Mouse (Mus musculus) liver, embryonic 12.5 days (tissue): ENCODE measurements around the gene Prr19. TPM values are rescaled to one million over a fixed set of nuclear protein-coding genes. Genes with fewer than 3 reads are reported as not detected.

Source experiments
- ATAC-seq: fragments of 200-750 bp; cut with Nextera tagmentation; 2 replicates; pipeline ENCODE4 v1.8.0; 2017; ENCODE audit warnings: moderate number of reproducible peaks, mild to moderate bottlenecking, moderate library complexity
- H3K27ac ChIP-seq: fragments of 300-500 bp; sonication (generic); 2 replicates; pipeline ENCODE4 v1.5.1; 2016; ENCODE audit warnings: mild to moderate bottlenecking
- H3K27me3 ChIP-seq: fragments of 300-500 bp; sonication (generic); replicated peaks from 2 replicates; pipeline ENCODE4 v1.6.1; 2016; ENCODE audit warnings: mild to moderate bottlenecking, moderate library complexity
- H3K36me3 ChIP-seq: fragments of 300-500 bp; sonication (generic); 2 replicates; pipeline ENCODE4 v1.6.1; 2016; ENCODE audit warnings: mild to moderate bottlenecking, moderate library complexity
- H3K4me1 ChIP-seq: fragments of 300-500 bp; sonication (generic); 2 replicates; pipeline ENCODE4 v1.6.1; 2016
- H3K4me2 ChIP-seq: fragments of 300-500 bp; sonication (generic); 2 replicates; pipeline ENCODE4 v1.6.1; 2016; ENCODE audit warnings: mild to moderate bottlenecking, moderate library complexity
- H3K4me3 ChIP-seq: fragments of 300-500 bp; sonication (generic); 2 replicates; pipeline ENCODE4 v1.5.1; 2016; ENCODE audit warnings: mild to moderate bottlenecking, moderate library complexity
- H3K9ac ChIP-seq: fragments of 300-500 bp; sonication (generic); 2 replicates; pipeline ENCODE4 v1.6.1; 2016; ENCODE audit warnings: mild to moderate bottlenecking, moderate library complexity
- H3K9me3 ChIP-seq: fragments of 300-500 bp; sonication (generic); replicated peaks from 2 replicates; pipeline ENCODE4 v1.6.1; 2016; ENCODE audit warnings: mild to moderate bottlenecking, moderate library complexity
- WGBS: fragments of 180-500 bp; shearing (Covaris S2); methylation state at CpG from one replicate; pipeline ENCODE4 v1.1.7; 2016; ENCODE audit not compliant: insufficient replicate concordance; 5-methylcytosine and 5-hydroxymethylcytosine counted together
- polyA plus RNA-seq: library from polyadenylated mRNA; unstranded; fragments of >200 nt; fragmentation: Nextera tagmentation; extraction: Ambion mirVana; gene quantifications from 2 replicates; pipeline ENCODE4 v1.2.1, GENCODE M21; 2016

The Prr19 gene
- polyA plus RNA-seq, 1 experiment from 2014 or later: 0.10 TPM

GRCm38 (mm10) chr7:25341000-25341784 is 40.0 kb downstream of the Prr19 start:
- H3K27me3 ChIP-seq: no peaks in the 10 kb centered on the region
- no peak for ATAC-seq
- H3K4me3 ChIP-seq: no peak overlapping the region
- no peak overlapping the region for H3K4me2 ChIP-seq
- no peaks in the 10 kb centered on the region for H3K9me3 ChIP-seq
- no peak overlapping the region for H3K9ac ChIP-seq
- no peaks in the 10 kb centered on the region for H3K4me1 ChIP-seq
- no peak overlapping the region for H3K27ac ChIP-seq
- H3K36me3 ChIP-seq: no peaks in the 10 kb centered on the region
- 75% methylated on average over 20 of the region's 20 CpGs for WGBS

- Histone ChIP-seq H3K4me1 (no peaks in the 10 kb centered on the region), H3K4me2 (no peak overlapping the region), H3K27ac (no peak overlapping the region), H3K4me3 (no peak overlapping the region), H3K9ac (no peak overlapping the region), H3K36me3 (peaks cover 32% of the 10 kb centered on the region), H3K9me3 (0 out of 2 replicates have a peak, but pooled peaks cover 4% of the 10 kb centered on the region), H3K27me3 (no peaks in the 10 kb centered on the region)
- ATAC-seq: no peak
- 64% methylated on average over 8 of the region's 8 CpGs for WGBS
Measured at GRCm38 (mm10) chr7:25348861-25349260, 47.6 kb downstream of the Prr19 start.

Other genes with a start within 250 kb of the Prr19 start
- gene Grik5, start 229.1 kb upstream of the Prr19 start, polyA plus RNA-seq: 2.5 and 3.0 TPM in 2 replicates
- 14.4 and 15.7 TPM in 2 replicates for gene Zfp574, start 228.8 kb upstream of the Prr19 start, polyA plus RNA-seq
- 1.9 TPM in 2 replicates for gene Pou2f2, start 121.7 kb upstream of the Prr19 start, polyA plus RNA-seq
- gene Dedd2, start 80.8 kb upstream of the Prr19 start, polyA plus RNA-seq: 31.4 and 33.4 TPM in 2 replicates
- 2.3 and 2.8 TPM in 2 replicates for gene Zfp526, start 80.0 kb upstream of the Prr19 start, polyA plus RNA-seq
- 13.0 and 14.4 TPM in 2 replicates for gene Gsk3a, start 63.6 kb upstream of the Prr19 start, polyA plus RNA-seq
- 6.5 and 7.5 TPM in 2 replicates for gene Erf, start 50.6 kb upstream of the Prr19 start, polyA plus RNA-seq
- gene Cic, start 33.7 kb upstream of the Prr19 start, polyA plus RNA-seq: 17.0 TPM in 2 replicates
- 44.1 and 51.0 TPM in 2 replicates for gene Pafah1b3, start 3.4 kb upstream of the Prr19 start, polyA plus RNA-seq
- 0.14 TPM in 2 replicates for gene Tmem145, start 4.7 kb downstream of the Prr19 start, polyA plus RNA-seq
- 2.6 TPM in 2 replicates for gene Megf8, start 15.8 kb downstream of the Prr19 start, polyA plus RNA-seq
- gene Cnfn, start 68.3 kb downstream of the Prr19 start, polyA plus RNA-seq: not detected in 2 replicates
- 2.9 and 3.3 TPM in 2 replicates for gene Lipe, start 97.3 kb downstream of the Prr19 start, polyA plus RNA-seq
- gene Cxcl17, start 111.5 kb downstream of the Prr19 start, polyA plus RNA-seq: 0.30 TPM in 1 of 2 replicates, not detected in the other
- 1.9 and 2.4 TPM in 2 replicates for gene Ceacam1, start 176.2 kb downstream of the Prr19 start, polyA plus RNA-seq
- gene Ceacam2, start 238.4 kb downstream of the Prr19 start, polyA plus RNA-seq: not detected in 2 replicates